Mouse (Mus musculus): ENCODE data around the gene Ptgir.

DNA sequence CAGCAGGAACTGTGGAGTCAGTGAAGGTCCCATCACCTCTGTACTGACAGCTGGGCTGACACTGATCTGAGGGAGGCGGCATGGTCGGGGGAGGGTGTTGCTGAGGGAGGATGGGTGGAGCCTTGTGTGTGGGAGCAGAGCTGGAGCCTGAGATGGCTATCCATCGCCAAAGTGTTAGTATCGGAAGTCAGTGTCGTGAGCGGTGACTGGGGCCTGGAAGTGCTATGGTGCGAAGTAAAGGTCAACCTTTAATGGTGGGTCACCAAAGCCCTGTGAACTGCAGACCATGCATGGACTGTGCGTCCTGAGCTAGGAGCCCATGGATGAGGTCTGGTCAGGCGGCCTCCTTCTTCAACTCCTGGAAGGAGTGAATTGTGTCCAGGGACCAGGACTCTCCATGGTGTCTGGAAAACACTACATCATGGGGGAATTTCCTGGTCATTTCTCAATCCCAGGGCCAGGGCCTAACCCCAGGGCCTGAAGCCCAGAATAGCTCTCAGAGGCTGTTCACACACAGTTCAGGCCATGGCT lies 734 bp upstream of the Ptgir start:
- no peak for TF ChIP-seq USF1 (IDR thresholded peaks at IDR 0.05; ENCODE audit: low read depth)
- no peak for TF ChIP-seq MAX (IDR thresholded peaks at IDR 0.05)
- no peak for TF ChIP-seq CEBPB (IDR thresholded peaks at IDR 0.05; ENCODE audit: low read depth)

All from C2C12 (cell line).